Mouse (Mus musculus) heart, postnatal 10 days (tissue): ENCODE data around the gene Fam163b. TPM values are rescaled to one million over a fixed set of nuclear protein-coding genes. Genes with fewer than 3 reads are reported as not detected.

Source experiments
- DNase-seq, 2 experiments: peaks; one replicate each; pipeline ENCODE4 v3.0.0; 2021
- intact Hi-C: fragments of 180-260 bp; cut with DNase I; formaldehyde crosslinking; loops from one replicate; pipeline ENCODE4 v1.15.1; 2025
- total RNA-seq, 2 experiments: library from RNA; stranded (reverse); gene quantifications; 2 replicates each; pipeline ENCODE4 v1.2.3; 2021

Gene Fam163b
- under 1 TPM; 0.37 to 0.38 TPM for total RNA-seq

DNA sequence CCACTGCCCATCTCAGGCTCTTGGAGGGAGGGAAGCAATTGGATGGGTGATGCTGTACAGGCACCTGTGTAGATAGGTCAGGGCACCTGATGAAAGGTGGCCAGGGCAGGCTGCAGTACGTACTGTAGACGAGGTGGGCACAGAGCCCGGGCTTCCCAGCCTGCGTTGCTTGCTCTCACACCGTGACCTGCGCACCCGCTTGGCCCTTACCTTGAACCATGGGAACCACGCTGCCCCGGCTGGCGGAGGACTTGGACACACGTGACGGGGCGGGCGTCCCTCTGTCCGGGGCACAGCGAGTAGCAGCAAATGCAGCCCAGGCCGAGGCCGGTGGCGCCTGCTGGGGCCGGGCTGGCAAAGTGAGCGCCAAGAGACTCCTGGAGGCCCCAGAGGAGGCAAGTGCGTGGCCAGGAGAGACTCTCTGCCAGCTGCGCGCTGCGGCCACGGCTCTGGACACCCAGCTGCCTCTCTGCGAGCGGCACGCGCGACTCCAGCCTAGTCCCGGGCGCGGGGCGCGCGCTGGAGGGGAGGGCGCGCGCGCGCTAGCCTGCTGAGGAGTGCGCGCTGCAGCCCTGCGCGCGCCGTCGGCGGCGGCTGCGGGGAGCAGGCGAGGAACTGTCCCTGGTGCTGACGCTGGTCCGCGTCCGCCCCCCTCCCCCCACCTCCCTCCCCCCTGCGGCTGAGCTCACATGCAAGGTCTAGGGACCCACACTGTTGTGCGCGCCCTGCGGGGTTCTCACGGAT is at the start of gene Fam163b:
Fam163b (minus strand) TSS at position 542 of the 744 bp plus-strand sequence.
- peak; percentile 53 to 60 for DNase-seq
- intact Hi-C loops: no loop called here

DNA sequence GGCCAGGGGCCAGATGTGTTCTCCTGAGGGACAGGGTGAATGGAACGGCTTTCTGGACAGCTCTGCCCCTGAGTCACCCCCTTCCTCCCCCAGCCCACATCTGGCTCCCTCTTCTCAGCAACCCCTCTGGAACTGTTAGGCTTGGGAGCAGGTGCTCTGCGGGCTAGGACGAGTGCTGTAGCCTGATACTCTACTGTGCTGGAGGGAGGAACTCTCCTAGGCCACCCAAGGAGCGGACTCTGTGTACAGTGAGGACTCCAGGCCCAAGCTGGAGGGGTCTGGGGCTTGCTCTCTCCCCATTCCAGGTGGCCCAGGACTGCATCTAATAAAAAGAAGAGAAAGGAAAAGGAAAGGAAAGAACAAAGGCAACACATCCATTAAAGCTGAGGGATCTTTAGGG is 47.7 kb upstream of the Fam163b start:
- intact Hi-C loops: no loop called here
- no peak for DNase-seq

DNA sequence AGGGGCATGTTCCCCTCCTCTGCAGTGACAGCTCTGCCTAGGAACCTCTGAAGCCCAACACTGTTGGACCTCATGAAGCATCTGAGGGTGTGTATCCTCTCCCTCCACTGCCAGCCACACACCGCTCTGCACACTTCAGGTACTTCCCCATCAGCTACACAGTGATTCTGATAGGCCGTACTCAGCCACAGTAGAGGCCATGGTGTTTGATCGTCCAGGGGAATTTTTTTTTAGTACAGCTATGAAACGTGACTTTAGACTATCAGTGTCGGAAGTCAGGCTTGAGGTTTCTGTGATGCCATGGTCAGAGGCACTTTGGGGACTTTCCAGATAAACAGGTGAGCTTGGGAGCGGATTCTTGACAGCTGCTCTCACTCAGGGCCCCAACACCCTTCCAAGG is 45.2 kb upstream of the Fam163b start:
- intact Hi-C loops: no loop called here
- no peak for DNase-seq

DNA sequence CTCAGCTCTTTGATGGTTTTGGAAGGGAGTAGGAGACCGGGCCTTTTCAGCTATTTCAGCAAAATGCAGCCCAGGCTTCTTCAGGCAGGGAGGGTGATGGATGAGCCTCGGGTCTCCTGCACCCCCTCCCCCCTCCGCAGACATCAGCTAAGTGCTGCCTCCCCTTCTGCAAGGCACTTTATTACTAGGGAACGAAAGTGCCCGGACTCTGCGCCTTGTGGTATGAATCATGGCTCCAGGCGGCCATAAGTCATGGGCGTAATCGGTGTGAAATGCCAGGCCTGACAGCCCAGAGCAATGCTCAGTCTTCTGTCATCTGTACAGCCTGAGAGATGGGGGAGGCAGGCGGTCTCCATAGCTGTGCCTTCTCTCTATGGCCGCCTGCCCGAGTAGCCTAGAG is 41.4 kb upstream of the Fam163b start:
- intact Hi-C loops: no loop called here
- no peak for DNase-seq

DNA sequence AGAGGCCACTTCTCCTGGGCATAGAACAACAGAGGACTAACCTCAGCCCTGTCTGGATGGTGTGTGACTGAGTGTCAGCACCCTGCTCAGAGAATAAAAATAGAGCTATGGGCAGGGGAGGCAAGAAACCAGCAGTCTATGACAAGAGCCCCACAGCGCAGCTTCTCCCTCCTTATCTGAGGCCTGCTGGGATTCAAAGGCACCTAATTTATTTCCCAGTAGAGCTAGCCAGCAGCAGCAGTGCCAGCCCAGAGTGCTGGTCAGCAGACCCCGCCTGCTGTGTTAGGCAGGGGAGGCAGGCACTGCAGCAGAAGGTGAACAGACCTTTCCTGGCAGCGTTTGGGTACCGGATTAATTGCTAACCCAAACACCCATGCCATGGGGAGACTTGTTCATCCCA is 39.6 kb upstream of the Fam163b start:
- intact Hi-C loops: no loop called here

DNA sequence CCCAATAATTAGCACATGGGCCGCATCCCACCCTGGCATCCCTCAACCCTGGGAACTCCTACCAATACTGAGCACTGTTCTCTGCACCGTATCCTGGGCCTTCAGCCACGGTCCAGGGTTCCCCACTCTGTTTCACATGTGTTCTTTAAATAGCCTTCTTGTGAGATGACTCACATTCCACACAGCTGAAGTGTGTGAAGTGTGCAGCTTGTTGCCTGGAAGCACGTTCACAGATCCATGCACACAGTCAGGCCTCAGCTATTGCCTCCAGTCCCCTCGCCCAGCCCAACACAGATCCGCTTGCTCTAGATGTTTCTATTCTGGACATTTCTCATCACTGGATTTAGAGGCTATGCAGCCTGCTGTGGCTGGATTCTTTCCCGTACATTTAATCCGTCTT is 36.8 kb upstream of the Fam163b start:
- DNase-seq: peak in 1 of 2 experiments; percentile 54
- intact Hi-C loops: no loop called here

More for the DNA sequence above, 39.6 kb upstream of the Fam163b start:
- DNase-seq: peak; percentile 61 to 79

DNA sequence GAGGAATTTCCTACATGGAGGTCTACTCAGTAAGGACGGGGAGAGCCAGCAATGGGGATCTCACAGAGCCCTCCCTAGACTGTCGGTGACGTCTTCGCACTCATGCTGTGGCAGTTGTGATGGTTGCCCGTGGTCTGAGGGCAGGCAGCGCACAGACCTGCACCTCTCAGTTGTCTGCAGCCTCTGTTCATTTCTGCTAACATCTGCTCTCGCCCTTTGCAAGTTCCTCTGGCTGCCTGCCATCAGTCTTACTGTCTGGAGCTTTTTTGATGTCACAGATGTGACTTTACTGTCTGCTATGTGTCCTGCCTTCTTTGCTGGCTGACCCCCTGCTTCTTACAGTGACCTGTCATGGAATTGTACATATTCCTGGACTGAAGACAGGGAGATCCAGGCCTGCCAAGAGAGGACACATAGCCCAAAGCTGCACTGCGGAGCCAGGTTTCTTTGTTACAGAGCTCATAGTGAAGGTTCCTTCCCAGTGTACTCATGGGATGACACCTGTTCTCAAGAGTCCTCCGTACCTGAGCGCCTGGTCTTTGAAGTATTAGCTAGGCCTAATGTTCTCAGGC is 33.5 kb upstream of the Fam163b start:
- intact Hi-C loops: no loop called here

DNA sequence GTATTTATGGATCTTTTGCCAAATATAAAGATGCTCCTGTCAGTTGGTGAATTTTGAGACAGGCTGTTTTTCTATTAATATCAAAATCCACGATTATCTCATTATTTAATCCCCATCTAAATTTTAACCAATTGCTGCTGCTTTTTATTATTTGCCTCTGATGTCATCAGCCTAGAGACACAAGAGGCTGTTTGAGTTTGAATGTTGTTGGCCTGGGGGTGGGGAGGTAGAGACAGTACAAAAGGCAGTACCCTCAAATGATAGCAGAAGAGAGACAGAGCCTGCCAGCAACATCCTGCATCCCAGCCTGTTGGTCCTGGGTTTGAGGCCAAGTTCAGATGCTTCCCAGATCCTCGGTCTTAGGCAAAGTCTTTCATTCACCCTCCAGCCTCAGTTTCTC is 32.0 kb upstream of the Fam163b start:
- no peak for DNase-seq
- intact Hi-C loops: no loop called here

More for the DNA sequence above, 33.5 kb upstream of the Fam163b start:
- DNase-seq: peak; percentile 63 to 68

DNA sequence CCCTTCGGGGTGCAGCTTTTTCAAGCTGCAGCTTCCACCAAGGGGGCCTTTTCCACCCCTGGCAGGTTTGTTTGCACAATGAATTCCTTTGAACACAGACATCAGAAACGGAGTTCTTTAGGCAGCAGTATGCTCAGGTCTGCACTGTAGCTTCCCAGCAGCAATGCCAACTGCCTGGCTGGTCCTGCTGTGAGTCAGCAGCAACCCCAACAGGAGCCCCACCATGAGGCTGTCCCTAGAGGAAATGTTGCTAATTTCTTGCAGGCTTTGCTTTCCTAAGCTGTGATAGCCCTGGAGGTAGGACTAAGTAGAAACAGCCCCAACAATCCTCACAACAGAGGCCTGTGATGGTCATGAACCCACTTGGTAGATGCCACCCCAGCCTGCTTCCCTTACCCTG is 24.7 kb upstream of the Fam163b start:
- intact Hi-C loops: no loop called here
- no peak for DNase-seq

DNA sequence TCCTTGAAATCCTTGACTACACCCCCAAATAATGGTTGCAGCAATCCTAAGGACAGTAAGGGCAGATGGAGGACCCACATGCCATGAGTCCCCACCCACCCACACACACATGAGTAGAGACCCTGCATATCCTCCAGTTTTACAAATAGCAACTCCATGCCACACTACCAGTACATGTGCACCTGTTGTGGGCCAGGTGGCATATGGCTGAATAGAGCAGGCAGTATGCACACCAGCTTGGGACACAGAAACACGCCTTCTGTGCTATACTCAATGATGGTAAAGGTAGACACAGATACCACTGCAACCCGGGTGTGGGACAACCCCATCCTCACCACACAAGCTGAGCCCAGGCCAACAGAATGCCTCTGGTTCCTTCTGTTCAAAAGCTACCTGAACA is 23.8 kb upstream of the Fam163b start:
- DNase-seq: no peak
- intact Hi-C loops: no loop called here

DNA sequence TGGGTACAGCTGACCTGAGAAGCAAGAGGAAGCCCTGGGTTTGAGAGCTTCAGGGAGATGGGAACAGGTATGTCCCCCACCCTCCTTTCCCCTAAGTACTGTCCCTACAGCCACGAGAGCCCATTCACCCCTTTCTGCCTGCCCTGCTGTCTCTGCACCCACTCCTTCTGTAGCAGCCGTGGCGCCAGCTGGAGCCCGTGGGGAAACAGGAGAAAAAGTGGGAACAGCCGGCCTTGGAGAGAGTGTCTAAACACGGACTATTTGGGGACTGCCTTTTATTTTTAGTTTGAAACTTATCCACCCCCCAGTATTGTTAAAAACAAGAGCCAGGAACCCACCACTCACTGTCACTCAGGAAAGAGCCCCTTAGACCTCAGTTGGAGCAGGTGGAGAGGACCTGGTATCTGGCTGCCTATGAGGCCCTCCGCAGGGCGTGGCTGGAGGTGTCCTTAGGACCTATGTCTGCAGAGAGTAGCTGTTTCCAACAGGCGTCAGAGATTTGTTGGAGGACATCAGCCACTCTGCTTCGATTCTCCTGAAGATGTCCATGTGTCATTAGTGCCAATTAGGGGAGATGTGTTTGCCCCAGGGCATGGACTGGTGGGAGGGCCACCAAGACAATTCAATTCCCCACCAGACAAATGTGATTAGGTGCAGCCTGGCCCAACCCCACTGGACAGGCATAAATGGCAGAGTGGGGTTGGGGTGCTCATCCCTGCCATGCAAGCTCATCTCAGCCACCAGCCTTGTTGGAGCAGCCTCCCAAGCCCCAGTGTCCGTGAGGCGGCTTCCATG is 22.7 kb upstream of the Fam163b start, which contains the start of gene Dbh:
Dbh (plus strand) TSS at position 438 of the 795 bp plus-strand sequence.
- intact Hi-C loops: no loop called here
- no peak for DNase-seq

DNA sequence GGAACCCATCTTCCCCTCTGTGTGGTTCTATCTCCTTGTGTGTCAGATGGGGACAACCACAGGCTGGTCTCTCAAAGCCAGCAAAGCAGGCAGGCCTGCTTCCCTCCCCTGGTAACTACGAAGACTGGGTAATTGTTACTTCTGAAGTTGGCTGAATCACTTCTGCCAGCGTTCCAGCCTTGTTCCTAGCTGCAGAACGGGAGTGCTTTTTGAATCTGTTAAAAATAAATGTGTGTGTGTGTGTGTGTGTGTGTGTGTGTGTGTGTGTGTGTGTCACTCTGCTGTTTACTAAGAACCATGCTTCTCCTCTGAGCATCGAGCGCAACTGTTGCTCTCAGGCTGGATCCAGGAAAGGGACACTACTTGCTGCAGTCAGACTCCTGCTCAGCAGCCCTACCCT is 21.6 kb upstream of the Fam163b start:
- no peak for DNase-seq
- intact Hi-C loops: no loop called here

DNA sequence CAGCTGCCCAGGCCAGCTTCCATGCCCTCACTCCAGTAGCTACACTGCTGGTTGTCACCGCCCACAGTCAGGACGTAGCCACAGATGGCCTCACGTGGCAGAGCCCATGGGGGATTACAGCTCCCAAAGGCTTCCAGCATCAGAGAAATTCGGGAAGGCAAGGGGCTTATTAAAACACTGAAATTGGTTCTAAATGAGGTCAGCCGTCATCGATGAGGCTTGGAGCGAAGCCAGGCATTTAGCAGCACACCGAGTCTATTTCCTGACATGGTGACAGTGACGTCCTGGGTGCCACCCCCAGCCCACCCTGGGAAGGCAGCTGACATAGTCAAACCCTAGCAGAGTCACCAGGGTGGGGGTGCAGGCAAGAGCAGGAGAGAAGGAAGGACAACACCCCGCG is 20.4 kb upstream of the Fam163b start:
- no peak for DNase-seq
- intact Hi-C loops: no loop called here

DNA sequence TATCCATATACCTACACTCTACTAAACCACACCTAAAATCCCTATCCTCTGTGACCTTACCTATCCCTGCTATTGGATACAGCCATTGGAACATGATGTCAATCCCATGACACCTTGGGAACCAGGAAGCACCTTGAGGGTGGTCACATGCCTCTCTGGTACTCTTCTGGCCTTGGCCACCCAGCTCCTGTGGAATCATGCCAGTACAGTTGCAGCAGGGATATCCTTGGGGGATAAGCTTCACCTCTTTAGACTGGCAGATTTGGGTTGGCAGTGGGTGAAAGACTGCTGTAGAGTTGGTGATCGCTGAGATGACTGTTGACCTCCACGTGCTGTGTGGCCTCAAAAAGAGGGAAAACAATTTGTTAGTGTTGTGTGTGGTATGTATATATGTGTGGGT is 19.2 kb upstream of the Fam163b start:
- intact Hi-C loops: no loop called here
- DNase-seq: no peak

DNA sequence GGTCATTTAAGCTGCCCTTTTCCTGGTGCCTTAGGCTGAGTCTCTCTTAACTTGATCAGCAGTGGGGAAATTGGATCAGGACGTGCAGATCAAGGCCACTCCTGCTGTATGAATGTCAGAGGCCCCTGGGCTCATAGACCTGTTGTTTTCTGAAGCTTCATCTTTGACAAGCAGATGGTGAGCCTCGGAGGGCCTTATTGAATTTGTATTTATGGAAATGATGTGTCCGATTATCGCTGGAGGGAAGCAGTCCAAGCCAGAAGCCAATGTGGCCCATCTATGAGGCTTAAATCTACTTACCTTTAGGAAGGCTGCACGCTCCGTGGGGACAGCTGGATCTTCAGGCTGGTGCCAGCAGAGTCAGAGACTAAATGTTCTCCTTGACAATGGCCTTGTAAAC is 14.3 kb upstream of the Fam163b start:
- intact Hi-C loops: no loop called here
- DNase-seq: no peak

DNA sequence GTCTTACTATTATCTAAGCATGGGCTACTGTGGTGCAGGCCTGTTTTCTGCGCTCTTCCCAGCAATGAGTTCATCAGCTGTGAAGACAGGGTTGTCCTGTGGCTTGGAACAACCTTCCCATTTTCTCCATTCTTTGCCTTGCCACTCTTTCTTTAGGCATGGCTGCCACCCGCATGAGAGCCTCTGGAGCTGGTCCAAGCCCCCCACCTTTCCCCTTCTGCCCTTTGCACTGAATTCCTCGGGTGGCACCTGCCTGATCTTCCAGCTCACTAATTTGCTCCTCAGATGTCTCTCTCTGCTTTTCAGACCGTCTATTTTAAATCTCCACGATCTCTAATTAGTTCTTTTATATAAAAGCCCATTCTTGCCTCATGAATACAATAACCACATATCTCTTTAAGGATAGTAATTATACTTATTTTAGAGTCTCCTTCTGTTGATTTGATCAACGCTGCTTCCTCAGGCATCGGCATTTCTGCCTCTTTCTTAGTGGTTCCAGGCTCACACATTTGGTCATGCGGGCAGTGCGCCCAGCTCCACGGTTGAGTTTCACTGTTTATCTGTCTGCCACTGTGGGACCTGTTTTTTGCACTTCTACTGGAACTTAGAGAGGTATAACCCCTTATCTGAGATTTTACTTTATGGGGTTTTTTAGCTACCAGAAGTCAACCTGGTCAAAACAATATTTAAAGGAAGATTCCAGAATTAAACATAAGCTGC is 12.3 kb upstream of the Fam163b start:
- intact Hi-C loops: no loop called here
- no peak for DNase-seq

DNA sequence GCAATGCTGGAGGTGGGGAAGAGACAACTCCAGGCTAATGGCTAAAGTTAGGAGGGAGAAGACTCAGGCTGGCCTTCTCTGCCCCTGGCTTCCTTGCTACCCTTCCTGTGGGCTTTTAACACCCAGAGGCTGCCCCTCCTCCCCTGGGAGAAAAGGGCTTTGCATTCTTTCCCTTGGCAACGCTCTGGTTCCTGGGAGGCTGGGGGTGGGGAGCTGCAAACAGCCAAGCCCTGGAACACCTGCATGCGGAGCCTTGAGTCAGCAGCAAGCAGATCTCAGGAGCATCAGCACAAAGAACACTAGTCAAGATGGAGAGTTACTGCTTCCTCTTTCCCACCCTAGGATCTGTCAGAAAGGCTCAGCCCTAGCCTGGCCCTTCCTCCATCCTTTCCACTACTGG is 7.2 kb upstream of the Fam163b start:
- intact Hi-C loops: no loop called here
- no peak for DNase-seq

DNA sequence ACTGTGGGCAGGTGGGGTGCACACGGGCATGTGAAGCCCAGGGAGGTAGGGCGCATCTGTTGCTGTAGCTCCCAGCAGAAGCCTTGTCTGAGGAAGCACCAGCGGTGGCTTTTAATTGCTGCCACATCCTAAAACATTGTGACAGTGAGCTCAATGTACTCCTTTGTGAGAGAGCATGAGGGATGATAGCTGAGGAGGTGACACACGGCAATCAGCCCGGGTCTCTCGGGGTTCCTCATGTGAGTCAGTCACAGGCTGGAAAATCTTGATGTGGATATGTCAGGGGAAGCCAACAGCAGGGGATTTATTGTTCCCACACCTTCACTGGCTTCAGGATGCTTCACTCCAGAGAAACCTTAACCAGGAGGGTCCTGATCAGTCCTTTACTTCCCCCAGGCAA is 4.5 kb upstream of the Fam163b start:
- DNase-seq: no peak
- intact Hi-C loops: no loop called here

DNA sequence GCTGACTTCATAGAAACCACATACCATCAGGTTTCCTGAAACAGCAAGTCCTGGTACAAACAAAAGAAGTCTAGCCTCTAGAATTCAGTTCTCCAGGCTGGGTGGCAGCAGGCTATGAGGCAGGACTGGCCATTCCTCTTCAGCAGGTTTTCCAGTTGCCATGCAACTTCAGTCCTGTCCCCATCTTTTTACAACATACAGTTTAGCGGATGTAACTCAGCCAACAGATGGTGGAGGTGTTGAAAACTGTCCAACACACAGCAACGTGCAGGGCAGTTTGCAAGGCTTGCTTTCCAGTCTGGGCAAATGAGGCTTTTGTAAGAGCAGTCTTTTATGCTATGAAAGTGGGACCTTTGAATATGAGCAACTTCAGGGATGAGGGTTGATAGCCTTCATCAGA is 2.7 kb upstream of the Fam163b start:
- no peak for DNase-seq
- intact Hi-C loops: no loop called here

DNA sequence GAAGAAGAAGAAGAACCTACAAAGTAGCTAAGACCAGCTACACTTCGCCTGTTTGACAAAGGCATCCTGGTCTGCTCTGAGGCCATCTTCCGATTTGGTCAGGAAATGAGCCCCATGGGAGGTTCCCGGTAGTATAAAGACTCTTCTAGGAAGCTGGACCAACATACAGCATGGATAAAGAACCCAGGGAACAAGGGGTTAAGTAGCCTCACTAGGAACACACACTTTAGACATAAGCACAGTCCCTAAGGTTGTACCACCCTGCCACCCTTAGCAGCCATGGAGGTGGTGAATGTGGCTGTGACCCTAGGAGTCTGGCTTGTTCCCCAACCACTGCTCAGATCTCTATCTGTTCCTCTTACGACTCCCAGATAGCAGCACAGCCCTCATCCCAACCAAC is 3.9 kb downstream of the Fam163b start:
- intact Hi-C loops: no loop called here
- no peak for DNase-seq

DNA sequence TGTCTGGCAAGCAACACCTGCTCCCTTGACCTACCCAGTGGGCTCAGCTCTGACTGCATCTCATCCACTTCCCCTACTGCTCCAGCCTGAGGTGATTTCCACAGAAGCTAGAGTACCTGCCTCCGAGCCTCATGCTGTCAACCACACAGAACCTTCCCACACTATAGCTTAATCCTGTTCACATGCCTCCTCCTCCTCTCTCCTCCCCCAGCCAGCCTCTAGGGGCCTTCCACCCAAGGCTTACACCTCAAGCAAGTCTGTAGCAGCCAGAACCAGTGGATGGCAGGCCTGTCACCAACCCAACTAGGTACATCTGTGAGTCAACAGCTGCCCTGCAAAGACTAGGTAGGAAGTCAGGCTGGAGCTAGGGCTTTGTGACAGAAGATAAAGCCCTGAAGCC is 5.5 kb downstream of the Fam163b start:
- DNase-seq: no peak
- intact Hi-C loops: no loop called here
